Mouse (Mus musculus) brain, adult 2 months (tissue): ENCODE measurements around the gene Psmg1.
"Not testable (repeated sequence)": the region's sequence is repeated elsewhere in the genome, so short reads cannot be mapped to it uniquely, and the experiment has no call there.

Experiments used
- DNase-seq: peaks from one replicate; pipeline ENCODE4 v3.0.0; 2011; ENCODE audit warnings: low read depth, low spot score

The Psmg1 gene

DNA sequence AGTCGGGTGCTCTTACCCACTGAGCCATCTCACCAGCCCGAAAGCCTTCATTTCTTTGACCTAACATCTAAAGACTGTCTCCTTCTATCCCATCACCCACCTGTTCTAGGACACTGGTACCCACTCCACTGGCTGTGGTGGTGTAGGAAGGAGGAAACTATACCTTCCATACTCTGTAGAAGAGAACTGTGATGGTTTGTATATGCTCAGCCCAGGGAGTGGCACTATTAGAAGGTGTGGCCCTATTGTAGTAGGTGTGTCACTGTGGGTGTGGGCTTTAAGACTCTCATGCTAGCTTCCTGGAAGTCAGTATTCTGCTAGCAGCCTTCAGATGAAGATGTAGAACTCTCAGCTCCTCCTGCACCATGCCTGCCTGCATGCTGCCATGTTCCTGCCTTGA is 30.1 kb downstream of the Psmg1 start:
- DNase-seq, result not testable (repeated sequence)

DNA sequence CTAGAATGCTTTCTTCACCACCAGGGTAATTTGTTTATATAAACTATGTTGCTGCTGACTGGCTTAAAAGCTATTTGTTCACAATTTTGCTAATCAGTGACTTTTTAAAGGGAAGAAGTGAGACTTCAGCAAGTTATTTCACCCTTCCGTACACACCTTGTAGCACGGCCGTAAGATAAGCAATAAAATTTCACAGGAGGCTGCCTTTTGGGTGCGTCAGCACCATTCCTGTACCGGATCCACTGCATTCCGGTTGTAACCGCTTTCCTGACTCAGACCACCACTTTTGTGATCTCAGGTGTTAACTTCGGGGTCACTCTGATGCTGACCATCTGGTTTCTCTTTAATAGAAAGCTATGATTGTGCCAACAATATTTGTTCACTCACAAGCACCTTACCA is 32.7 kb downstream of the Psmg1 start:
- no peak for DNase-seq

DNA sequence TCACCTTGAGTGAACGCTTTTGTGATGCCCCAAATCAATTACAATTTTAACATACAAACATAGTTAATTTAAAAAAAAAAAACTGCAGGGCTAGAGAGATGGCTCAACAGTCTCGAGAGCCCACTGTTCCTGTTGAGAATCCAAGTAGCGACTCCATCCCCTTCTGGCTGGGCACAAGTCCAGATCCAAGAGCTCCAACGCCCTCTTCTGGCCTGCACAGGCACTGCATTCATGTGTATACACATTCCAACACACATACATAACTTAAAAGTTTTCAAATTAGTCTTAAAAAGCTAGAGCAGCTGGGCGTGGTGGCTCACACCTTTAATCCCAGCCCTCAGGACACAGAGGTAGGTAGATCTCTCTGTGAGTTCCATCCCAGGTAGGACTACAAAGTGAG is 34.1 kb downstream of the Psmg1 start:
- no peak for DNase-seq

DNA sequence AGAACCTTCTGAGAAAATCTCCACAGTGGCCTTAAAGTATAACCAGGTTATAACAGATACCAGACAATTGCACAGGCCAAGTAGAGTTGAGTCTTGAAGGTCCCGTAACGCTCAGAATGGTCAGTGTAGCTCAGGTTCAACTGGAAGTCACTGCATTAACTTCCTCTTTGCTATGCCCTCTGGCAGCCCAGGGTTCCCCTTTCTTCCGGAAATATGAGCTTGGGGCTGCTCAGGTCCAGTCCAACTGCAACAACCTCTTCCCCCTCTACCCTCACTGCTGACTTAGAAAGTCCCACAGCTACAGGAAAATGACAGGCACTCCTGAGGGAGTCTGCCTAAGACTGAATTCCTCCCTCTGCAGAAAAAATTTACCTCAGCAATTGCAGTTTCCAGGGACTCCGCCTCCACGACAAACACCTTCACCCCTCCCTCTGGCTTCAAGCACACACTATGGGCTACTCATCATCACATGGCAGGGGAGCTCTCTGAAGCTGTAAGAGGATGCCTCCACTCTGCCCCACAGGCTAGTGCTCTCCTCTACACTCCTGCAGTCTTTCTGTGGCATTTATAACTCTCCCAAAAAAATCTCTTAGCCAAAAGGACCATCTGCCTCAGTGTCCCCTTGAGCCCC is 34.9 kb downstream of the Psmg1 start:
- DNase-seq, result no peak

DNA sequence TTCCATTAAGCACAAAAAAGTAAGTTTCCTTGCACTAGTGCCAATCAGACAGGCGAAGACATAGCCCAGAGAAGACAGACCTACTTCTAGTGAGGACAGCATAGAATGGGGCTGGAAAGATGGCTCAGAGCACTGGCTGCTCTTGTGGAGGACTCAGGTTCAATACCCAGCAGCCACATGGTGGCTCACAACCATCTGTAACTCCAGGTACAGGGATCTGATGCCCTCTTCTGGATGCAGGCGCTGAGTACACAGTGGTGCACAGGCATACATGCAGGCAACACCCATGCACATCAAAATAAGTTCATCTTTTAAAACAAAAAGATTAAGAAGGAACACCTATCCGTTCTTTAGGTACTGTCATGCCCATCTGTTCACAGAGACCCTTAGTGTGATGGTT is 36.4 kb downstream of the Psmg1 start:
- no peak for DNase-seq

DNA sequence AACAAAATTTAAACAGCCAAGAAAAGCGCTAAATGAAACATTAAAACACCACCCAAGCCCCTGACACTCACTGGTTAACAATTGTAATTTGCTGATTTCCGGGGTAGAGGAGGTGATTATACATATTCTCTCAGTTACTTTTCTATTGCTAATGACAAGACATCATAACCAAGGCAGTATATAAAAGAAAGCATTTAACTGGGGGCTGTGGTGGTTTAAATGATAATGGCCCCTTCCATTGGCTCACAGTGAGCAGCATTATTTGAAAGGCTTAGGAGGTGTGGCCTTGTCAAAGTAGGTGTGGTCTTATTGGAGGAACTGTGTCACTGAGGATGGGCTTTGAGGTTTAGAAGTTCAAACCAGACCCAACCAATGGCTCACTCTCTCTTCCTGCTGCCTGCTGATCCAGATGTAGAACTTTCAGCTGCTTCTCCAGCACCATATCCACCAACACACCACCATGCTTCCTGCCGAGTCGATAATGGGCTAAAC is 37.6 kb downstream of the Psmg1 start:
- no peak for DNase-seq

DNA sequence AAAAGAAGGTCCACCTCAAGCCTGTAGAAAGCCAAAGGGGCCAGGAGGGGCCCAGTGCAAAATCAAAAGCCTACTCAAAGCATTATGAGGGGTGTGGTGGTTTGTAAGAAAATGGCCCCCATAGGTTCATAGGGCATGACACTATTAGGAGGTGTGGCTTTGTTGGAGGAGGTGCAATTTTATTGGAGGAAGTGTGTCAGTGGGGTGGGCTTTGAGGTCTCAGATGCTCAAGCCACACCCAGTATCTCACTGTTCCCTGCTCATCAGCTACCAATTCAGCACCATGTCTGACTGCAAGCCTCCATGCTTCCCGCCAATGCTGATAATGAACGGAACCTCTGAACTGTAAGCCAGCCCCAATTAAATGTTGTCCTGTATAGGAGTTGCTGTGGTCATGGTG is 39.3 kb downstream of the Psmg1 start:
- no peak for DNase-seq

DNA sequence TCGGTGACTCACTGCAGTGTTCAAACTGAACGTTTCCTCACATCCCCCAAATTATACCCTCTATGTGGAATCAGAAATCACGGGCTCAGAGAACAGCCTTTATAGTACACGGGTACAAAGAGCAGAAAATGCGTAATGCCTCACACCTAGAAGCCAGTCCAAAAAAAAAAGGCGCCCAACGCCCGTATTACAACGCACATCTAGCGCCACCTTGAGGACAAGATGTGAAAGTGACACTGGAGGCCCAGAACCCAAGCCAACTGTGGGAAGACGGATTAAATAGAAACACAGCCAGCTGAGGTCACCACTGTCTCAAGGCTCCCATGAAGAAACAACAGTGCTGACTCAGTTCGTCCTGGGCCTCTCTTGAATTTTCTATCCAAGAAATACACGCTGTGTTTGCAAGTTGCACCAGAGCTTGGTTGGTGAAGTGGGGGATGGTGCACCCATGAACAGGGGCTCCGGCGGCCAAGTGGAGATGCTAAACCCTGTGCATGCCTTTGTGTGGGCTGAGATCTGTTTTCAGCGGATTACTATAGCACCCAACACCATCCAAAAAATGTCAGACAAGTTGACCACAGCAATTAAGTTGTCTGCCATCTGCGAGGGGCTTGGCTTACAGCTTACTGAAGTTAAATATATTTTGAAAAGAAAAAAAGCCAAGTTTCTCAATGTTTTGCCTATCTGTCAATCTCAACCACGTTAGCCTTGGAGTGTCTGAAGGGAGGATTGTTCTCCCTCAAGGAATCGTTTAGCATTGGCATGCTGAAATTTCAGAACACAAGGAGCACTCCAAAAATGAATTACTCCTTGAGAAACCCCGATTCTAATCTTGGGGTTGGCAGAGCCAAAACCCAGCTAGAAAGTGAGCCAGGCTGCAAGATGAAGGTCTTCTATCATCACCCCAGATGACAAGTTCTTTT is 45.1 kb downstream of the Psmg1 start:
- peak; percentile 90 for DNase-seq

DNA sequence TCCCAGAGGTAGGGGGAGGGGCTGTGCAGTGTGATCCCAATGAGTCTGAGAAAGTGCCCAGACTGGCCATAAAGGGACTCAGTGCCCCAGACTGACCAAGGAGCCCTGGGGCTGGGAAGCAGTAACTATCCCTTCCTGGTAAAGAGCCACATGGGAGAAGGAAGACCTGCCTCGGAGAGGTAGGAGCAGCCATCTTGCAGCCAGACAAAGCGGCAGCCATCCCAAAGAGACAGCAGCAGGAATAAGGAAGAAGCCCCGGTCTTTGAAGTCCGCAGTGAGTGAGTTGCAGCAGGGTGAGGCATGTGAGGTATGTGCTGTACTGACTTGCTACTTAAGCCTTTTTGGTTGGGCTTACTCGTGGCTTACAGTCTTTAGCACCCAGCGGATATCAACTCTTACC is 47.6 kb downstream of the Psmg1 start:
- no peak for DNase-seq

DNA sequence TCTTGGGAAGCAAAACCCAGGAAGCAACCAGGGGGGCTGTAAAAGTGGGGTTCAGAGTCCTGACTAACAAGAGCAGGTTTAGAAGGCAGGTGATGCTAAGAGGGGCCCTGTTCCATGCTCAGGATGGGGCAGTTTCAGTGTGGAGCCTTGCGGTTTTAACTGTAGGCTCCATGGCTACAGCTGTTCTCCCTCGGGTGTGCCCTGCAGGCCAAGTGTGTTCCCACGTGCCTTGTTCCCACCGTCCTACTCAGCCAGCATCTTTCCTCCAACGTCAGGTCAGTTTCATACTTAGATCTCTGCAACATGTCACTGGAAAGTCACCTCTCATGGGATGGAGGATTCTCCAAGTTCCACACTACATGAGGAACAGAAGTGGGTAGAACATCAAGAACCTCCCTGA is 49.2 kb downstream of the Psmg1 start:
- no peak for DNase-seq

DNA sequence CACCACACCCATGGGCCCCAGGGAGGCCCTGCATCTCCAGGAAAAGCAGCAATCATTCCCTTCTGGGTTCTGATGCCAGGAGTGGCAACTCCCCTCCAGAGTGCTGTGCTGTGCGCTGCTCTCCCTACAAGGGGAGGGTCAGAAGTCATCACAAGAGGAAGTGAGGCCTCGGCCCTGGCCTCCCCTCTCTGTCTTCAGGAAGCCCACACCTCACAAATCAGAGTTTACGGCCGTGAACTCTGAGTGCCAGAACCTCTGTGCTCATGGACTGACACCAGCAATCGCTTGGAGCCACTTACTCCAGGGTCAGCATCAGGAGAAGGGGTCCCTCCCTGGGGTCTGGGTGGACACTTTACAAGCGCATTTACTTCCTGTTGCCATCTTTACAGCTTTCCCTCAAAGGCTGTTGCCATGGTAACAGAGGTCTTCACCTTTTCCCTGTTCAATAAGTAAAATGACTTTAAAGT is 55.2 kb downstream of the Psmg1 start:
- DNase-seq, result no peak

DNA sequence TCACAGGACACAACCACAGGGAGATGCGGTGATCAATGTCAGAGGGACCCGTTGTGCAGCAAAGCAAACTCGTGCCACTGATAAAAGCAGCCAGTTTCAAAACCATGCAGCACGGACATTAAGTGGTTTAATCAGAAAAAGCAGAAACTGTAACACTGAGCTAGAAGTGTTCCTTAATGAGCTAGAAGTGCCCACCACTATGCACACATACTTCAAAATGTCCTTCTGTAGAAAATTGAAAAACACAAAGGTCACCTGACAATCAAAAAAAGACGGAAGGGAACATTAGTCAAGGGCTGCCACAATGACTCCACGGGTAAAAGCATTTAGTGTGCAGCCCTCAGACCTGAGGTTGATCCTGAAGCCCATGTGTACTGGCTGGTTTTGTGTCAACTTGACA is 57.9 kb downstream of the Psmg1 start:
- no peak for DNase-seq

DNA sequence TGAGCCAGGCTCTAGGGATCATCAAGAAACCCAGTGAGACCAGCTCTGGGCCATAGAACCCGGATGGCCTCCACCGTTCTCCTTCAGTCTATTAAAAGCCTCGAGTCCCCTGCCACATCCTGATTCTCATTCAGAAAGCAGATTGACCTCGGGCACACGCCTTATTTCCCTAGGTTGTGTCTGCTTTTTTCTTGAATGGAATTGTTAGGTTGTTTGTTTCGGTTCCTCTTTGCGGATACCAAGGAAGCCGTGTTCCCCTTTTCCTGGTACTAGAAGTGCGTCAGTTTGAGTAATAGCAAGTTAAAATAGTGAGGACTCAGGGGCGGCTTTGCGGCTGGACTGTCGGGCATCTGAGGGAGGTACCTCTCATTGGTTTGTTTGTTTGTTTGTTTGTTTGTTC is 59.3 kb downstream of the Psmg1 start:
- peak; percentile 12 for DNase-seq
